Mouse (Mus musculus) cerebellum, adult 2 months (tissue): ENCODE results near the gene Megf8.

Experiments used
- CTCF ChIP-seq: fragments of 200-500 bp; IDR thresholded peaks from 2 replicates; pipeline ENCODE4 v1.5.1; 2011; ENCODE audit warnings: low read depth, mild to moderate bottlenecking, control low read depth, low read length, moderate library complexity, borderline replicate concordance; ENCODE audit not compliant: insufficient read depth
- POLR2A ChIP-seq: fragments of 200-500 bp; IDR thresholded peaks from 2 replicates; pipeline ENCODE4 v1.6.1; 2011; ENCODE audit warnings: low read length, control low read depth, borderline replicate concordance; ENCODE audit not compliant: insufficient read depth

DNA sequence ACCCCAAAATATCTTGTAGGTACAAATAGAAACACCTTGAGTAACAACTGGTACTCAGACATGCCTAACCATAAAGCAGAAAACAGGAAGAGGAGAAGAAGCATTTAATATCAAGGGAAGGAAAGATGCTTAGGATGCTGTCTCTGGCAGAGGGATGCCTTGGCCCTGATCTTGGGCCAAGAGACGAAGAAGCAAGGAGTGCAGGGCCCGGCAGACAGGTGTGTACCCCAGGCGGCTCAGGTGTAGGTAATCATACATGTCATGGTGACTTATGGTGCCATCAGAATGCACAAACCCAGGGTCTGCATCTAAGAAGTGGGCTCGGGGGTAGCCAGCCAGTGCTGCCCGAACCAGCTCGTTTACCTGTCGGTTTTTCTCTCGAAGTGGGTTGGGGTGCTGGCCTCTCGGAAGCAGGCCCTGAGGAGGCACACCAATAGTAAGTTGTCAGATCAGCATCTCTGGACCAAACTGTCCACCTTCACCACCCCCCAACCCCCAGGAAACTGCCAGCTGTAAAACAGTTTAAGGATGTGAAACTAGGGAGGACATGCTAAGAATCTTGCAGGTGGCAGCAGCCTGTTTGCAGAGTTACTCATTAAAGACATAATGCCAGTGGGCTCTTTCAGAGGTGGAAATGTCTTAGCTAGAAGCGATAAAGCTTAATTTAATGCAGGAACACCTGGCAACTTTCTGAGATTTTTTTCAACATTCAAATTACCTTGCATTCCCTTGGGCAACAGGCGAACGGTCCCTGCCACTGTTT, 21.8 kb upstream of the Megf8 start:
- no peak for TF ChIP-seq CTCF
- TF ChIP-seq POLR2A = no peak
